Mouse (Mus musculus): Measurements from ENCODE around the gene Lyrm9. TPM values are rescaled to one million over a fixed set of nuclear protein-coding genes. Genes with fewer than 3 reads are reported as not detected.

Gene Lyrm9
- total and polyA plus RNA-seq, 3 experiments, result 22.0 to 49.4 (median 35.3) TPM

DNA sequence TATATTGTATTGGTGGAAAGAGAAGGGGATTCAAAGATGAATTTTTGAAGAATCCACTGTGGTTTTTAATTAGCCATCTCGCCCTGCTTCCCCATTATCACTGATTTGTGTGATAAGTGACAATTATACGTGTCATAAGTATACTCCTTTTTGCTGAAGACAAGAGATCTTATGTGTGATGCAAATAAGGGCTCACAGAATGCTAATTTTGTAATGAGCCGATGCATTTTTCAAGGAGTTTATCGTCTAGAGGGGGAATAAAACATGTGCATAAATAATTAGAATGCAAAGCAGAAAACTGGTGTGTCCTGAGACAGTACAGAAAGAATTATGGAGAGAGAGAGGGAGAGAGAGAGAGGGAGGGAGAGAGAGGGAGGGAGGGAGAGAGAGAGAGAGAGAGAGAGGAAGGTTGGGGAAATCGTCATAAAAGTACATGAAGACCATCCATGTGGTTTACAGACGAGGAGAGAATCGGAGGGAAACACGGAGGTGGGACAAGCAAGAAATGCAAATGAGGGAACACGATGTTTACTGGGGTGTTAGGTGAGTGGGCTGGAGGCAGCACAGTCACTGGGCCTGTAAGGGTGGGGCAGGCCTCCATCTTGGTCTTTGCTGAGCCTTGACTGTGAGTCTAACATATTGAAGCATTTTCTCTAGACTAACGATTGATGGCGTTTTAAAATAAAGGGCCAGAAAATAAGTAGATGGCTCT lies 8.9 kb upstream of the Lyrm9 start:
- dilution Hi-C loops (cut with MboI; ENCODE audit: extremely low pct_ligation_motif_present, extremely low pct_unique_long_range_greater_than_20kb, low sequenced_read_pairs), result no loop called here

DNA sequence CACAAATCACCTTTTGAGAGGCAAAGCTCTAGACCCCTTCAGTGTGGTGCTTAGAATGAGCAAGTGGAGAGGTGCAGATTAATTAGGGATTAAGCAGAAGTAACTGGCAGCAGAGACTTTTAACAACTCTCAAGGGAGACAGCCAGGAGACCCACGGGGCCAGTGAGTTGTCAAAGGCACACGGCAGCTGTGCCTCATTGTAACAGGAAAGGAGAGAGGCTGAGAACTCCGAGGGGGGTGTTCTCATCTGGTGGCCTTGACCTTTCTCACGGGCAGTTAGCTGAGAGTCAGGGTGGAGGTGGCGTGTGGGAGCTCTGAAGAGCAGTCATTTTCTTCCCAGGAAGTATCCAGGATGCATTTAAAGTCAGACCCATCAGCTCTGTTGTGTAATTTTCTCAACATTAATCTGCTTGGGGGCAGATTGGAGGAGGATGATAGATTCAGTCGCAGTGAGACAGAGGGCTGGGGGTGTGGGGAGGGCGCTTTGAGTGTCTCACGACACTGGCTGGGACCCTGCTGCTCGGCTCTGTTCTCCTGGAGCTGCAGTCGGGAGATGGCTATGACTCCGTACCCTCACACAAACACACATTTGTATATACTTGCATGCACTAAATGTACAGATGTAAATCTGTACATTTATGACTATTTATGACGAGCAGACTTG lies 5.9 kb upstream of the Lyrm9 start:
- dilution Hi-C loops (cut with MboI; ENCODE audit: extremely low pct_ligation_motif_present, extremely low pct_unique_long_range_greater_than_20kb, low sequenced_read_pairs), result no loop called here
- Histone ChIP-seq H3K4me2 (ENCODE audit: insufficient read depth, low read depth, poor library complexity, severe bottlenecking) (no peak overlapping the region), H3K36me3 (replicated peaks in 1 of 2; ENCODE audit: control insufficient read depth in 1 of 2, insufficient read depth in 1 of 2, low read length in 1 of 2) (no peaks in the 10 kb centered on the region), H3K79me2 (replicated peaks; ENCODE audit: control insufficient read depth, extremely low read depth, insufficient read depth, poor library complexity, severe bottlenecking) (no peaks in the 10 kb centered on the region), H3K9me3 (replicated peaks; ENCODE audit: low read length) (no peaks in the 10 kb centered on the region), H3K9ac (ENCODE audit: insufficient read depth, low read depth) (no peak overlapping the region), H3K4me1 (ENCODE audit: control insufficient read depth in 1 of 2, insufficient read depth in 2 of 2) (peaks cover 3 to 19% of the 10 kb centered on the region in 2 experiments; a peak in 3 of 4 replicates), H3K4me3 (replicated peaks in 1 of 3; ENCODE audit: low read depth in 2 of 3, low read length in 2 of 3, poor library complexity in 1 of 3) (no peak overlapping the region), H3K27me3 (replicated peaks) (no peaks in the 10 kb centered on the region), H3K27ac (ENCODE audit: insufficient read depth, low read depth) (no peak overlapping the region)
- DNase-seq (ENCODE audit: extremely low read depth), result peak; percentile 50
- in situ Hi-C loops (cut with MboI; ENCODE audit: low pct_ligation_motif_present, low pct_unique_long_range_greater_than_20kb, low sequenced_read_pairs), result loop anchor here (10.0 kb wide), 1 partner anchor 256 kb away; no protein-coding TSS in a partner anchor
- TF ChIP-seq USF1 (IDR thresholded peaks at IDR 0.05; ENCODE audit: low read depth, low read length) (no peak), JUND (conservative IDR thresholded peaks at IDR 0.05; ENCODE audit: low read depth, low read length) (no peak), MAX (IDR thresholded peaks at IDR 0.05; ENCODE audit: low read length) (no peak), ZMIZ1 (IDR thresholded peaks at IDR 0.05; ENCODE audit: low read depth, low read length) (no peak), NELFE (IDR thresholded peaks at IDR 0.05; ENCODE audit: low read depth, low read length) (no peak), ZKSCAN1 (IDR thresholded peaks at IDR 0.05; ENCODE audit: borderline replicate concordance, low read depth, low read length) (no peak), CHD1 (IDR thresholded peaks at IDR 0.05; ENCODE audit: low read depth, low read length) (no peak), E2F4 (IDR thresholded peaks at IDR 0.05; ENCODE audit: insufficient replicate concordance, low read depth, low read length) (no peak), ETS1 (conservative IDR thresholded peaks at IDR 0.05; ENCODE audit: low read depth, low read length) (no peak), RAD21 (IDR thresholded peaks at IDR 0.05; ENCODE audit: low read depth, low read length) (no peak), RCOR1 (conservative IDR thresholded peaks at IDR 0.05; ENCODE audit: low read depth, low read length) (no peak), MYC (IDR thresholded peaks at IDR 0.05; ENCODE audit: low read depth, low read length) (no peak), GABPA (IDR thresholded peaks at IDR 0.05; ENCODE audit: insufficient replicate concordance, low read depth, low read length) (no peak), NRF1 (IDR thresholded peaks at IDR 0.05; ENCODE audit: low read depth, low read length) (no peak), POLR2A (IDR thresholded peaks at IDR 0.05; ENCODE audit: low read depth, low read length) (no peak), TBP (conservative IDR thresholded peaks at IDR 0.05; ENCODE audit: low read depth, low read length) (no peak), IRF4 (IDR thresholded peaks at IDR 0.05; ENCODE audit: low read depth, low read length) (no peak), POLR2AphosphoS2 (IDR thresholded peaks at IDR 0.05; ENCODE audit: low read depth, low read length) (no peak)

More for the DNA sequence above, 8.9 kb upstream of the Lyrm9 start:
- Histone ChIP-seq H3K36me3 (replicated peaks in 1 of 2; ENCODE audit: control insufficient read depth in 1 of 2, insufficient read depth in 1 of 2, low read length in 1 of 2) (no peaks in the 10 kb centered on the region), H3K9me3 (replicated peaks; ENCODE audit: low read length) (no peaks in the 10 kb centered on the region), H3K79me2 (replicated peaks; ENCODE audit: control insufficient read depth, extremely low read depth, insufficient read depth, poor library complexity, severe bottlenecking) (no peaks in the 10 kb centered on the region), H3K4me3 (replicated peaks in 1 of 3; ENCODE audit: low read depth in 2 of 3, low read length in 2 of 3, poor library complexity in 1 of 3) (no peak overlapping the region), H3K9ac (ENCODE audit: insufficient read depth, low read depth) (no peak overlapping the region), H3K4me1 (ENCODE audit: control insufficient read depth in 1 of 2, insufficient read depth in 2 of 2) (peaks cover 5 to 14% of the 10 kb centered on the region in 2 experiments), H3K4me2 (ENCODE audit: insufficient read depth, low read depth, poor library complexity, severe bottlenecking) (no peak overlapping the region), H3K27me3 (replicated peaks) (no peaks in the 10 kb centered on the region), H3K27ac (ENCODE audit: insufficient read depth, low read depth) (no peak overlapping the region)
- in situ Hi-C loops (cut with MboI; ENCODE audit: low pct_ligation_motif_present, low pct_unique_long_range_greater_than_20kb, low sequenced_read_pairs), result no loop called here
- DNase-seq (ENCODE audit: extremely low read depth), result no peak
- TF ChIP-seq ELF1 (IDR thresholded peaks at IDR 0.05; ENCODE audit: low read depth, low read length), result no peak
- no peak for TF ChIP-seq CHD2 (IDR thresholded peaks at IDR 0.05; ENCODE audit: low read length)
- TF ChIP-seq ZNF384 (IDR thresholded peaks at IDR 0.05; ENCODE audit: low read depth, low read length), result no peak
- no peak for TF ChIP-seq IRF4 (IDR thresholded peaks at IDR 0.05; ENCODE audit: low read depth, low read length)
- TF ChIP-seq NELFE (IDR thresholded peaks at IDR 0.05; ENCODE audit: low read depth, low read length), result no peak
- no peak for TF ChIP-seq USF2 (conservative IDR thresholded peaks at IDR 0.05; ENCODE audit: low read depth, low read length)
- TF ChIP-seq GABPA (IDR thresholded peaks at IDR 0.05; ENCODE audit: insufficient replicate concordance, low read depth, low read length), result no peak
- TF ChIP-seq CTCF (conservative IDR thresholded peaks at IDR 0.05 in 1 of 2, IDR thresholded peaks at IDR 0.05 in 1 of 2; ENCODE audit: low read depth in 2 of 2, low read length in 2 of 2), result no peak
- TF ChIP-seq MYC (IDR thresholded peaks at IDR 0.05; ENCODE audit: low read depth, low read length), result no peak
- no peak for TF ChIP-seq MEF2A (IDR thresholded peaks at IDR 0.05; ENCODE audit: borderline replicate concordance, low read depth, low read length)
- TF ChIP-seq BHLHE40 (IDR thresholded peaks at IDR 0.05; ENCODE audit: low read depth, low read length), result no peak
- no peak for TF ChIP-seq RCOR1 (conservative IDR thresholded peaks at IDR 0.05; ENCODE audit: low read depth, low read length)
- no peak for TF ChIP-seq UBTF (IDR thresholded peaks at IDR 0.05; ENCODE audit: low read depth, low read length)

Data from CH12.LX (cell line).